Mouse (Mus musculus): ENCODE results near the gene Scgb1b17.
"Not testable (repeated sequence)": the region's sequence is repeated elsewhere in the genome, so short reads cannot be mapped to it uniquely, and the experiment has no call there.

Gene Scgb1b17

GRCm38 (mm10) chr7:33063149-33063548 lies at the start of gene Scgb1b17:
Scgb1b17 (plus strand) TSS chr7:33063449.
- DNase-seq (ENCODE audit: low read depth) = not testable (repeated sequence)

- not testable (repeated sequence) for DNase-seq (ENCODE audit: low read depth)
Observed at GRCm38 (mm10) chr7:33056461-33056860, 6.8 kb upstream of the Scgb1b17 start, which contains the start of gene Scgb2b17. Scgb2b17 (minus strand) TSS chr7:33056561.

Measured in NIH3T3 (cell line).